Mouse (Mus musculus) adrenal gland, postnatal 14 days (tissue): ENCODE measurements around the gene Rarb. TPM values are rescaled to one million over a fixed set of nuclear protein-coding genes. Genes with fewer than 3 reads are reported as not detected.

Source experiments
- DNase-seq: peaks from one replicate; pipeline ENCODE4 v3.0.0; 2021; ENCODE audit warnings: mixed read lengths
- total RNA-seq: library from RNA; stranded (reverse); gene quantifications from 2 replicates; pipeline ENCODE4 v1.2.3, GENCODE M21; 2021

Rarb gene
- total RNA-seq, 1 experiment from 2014 or later = 15.2 TPM

DNA sequence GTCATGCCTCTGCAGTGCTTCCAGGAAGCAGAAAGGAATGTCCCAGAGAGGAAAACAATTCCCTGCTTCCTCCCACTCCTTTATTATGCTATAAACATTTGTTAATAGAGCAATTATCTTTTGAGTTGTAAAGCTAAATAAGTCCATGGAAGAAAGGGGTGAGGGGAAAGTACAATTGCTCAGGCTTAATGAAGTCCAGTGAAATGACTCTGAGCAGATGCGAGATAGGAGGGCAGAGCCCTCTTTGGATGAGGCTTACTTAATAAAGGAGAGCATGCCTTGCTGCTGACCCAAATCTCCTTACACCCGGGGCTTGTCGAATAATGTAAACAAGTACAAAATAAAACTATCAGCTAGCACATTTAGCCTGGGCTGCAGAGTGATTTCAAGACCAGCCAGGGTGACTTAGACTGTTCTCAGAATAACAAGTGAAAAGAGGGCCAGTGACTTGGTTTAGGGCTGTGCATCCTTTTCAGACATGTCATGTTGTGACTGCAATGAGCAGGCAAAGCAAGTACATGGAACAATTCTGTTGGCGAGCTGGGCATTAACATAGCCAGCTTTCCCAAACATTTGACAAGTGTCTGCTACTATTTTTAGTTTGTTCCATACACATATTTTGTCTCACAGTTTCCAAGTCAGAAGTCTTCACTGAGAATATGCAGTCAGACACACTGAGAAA, 83.5 kb downstream of the Rarb start:
- no peak for DNase-seq

DNA sequence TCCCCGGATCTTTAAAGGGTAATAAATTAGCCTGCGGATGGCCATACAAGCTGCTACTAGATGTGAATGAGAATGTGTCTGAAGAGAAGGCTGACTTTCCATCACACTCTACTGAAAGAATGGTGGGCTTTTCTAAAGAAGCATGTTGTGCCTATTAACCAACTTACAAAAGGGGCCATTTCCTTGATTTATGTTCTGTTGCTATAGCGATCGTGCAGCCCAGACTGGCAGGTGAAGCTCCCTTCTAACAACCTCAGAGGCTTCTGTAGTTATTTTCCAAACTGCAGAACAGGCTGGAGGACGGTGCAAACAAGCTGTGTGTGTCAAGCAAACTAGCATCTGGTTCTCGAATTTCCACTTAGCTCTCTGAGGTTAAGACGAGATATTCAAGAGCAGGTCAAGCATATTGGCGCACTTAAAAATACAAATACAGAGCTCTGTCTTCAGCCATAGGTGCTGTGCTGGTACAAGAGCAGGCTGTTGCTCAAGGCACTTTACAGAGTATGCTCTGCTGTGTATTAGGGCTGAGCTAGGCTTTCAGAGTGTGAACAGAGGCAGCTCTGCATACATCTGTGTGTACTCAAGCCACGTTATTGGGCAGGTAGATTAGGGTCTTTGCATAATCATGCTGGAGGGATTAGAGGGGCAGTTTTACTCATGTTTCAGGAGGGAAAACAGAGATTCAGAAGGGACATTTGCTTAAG, 85.2 kb downstream of the Rarb start:
- DNase-seq = no peak

GRCm38 (mm10) chr14:16732054-16732453, 86.9 kb downstream of the Rarb start:
- no peak for DNase-seq

GRCm38 (mm10) chr14:16728175-16728838, 90.6 kb downstream of the Rarb start:
- no peak for DNase-seq

DNA sequence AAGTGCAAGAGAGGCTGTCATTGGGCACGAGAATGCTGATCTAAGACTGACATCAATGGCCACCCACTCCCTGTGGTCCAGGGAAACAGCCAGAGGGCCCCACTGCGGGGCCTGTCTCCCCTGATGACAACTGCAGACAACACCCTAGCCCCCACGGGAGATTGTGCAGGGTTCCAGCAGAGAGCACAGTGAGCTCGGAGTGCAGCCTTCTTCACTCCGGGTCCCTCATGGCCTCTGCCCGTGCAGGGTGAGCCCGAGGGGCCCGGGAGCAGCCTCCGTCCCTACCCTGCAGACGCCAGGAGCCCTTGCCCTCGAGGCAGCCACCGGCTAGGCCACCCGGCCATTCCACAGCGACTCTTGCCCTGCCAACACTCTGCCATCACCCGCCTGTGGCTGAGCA, 95.0 kb downstream of the Rarb start:
- DNase-seq = no peak

DNA sequence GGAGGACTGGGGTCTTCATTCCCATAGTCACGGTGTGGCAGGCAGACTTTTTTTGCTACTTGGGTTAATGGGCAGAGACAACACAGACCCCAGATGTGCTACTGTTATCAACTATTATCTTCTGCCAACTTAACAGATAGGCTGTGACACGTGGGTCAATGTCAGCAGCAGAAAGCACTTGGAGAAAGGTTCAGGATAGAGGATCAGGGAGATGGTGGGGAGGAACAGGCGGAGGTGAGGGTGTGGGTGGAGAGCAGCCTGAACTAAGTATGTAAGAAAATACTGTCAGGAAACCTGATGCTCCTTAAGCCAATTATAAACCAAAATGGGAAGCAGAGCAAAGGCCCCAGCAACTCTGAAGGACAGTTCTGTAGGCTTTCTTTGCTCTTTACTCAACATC, 101.1 kb downstream of the Rarb start:
- no peak for DNase-seq

GRCm38 (mm10) chr14:16714344-16714955, 104.5 kb downstream of the Rarb start:
- DNase-seq = no peak

DNA sequence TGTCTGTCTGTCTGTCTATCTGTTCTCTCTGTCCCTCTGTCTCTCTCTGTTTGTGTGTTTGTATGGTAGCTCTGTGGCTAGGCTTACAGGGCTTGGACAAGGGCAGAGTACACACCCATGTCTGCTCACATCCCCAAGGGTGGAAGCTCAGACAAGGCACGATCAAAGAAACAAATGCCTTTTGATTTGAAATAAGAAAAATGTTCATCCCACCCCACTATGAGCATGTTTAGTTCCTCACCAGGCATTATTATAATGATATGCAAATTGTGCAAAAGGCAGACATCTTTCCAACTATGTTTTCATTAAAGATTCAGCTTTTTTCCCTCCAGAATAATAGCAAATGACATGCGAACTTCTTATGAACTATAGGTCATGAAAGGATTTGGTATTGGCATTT, 105.2 kb downstream of the Rarb start:
- no peak for DNase-seq

GRCm38 (mm10) chr14:16699228-16699627, 119.7 kb downstream of the Rarb start:
- no peak for DNase-seq

GRCm38 (mm10) chr14:16695453-16696120, 123.4 kb downstream of the Rarb start:
- peak; percentile 36 for DNase-seq

DNA sequence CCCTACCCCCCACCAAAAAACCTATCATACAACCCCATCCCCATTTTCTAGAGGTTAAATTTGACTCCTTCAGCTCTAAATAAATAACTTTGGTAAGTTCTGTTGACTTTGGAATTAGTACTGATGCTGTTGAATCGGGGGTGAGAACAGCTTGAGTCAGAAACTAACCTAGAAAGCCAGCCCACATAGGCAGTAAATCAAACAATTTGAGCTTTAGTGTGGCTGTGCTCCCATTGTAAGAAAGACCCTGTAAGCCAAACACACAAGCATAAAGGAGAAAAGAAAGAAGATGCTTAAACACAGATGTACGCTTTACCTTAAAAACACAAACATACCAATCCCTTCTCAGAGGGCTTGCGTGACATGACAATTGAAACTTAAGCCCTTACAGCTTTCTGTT, 140.6 kb downstream of the Rarb start:
- DNase-seq = no peak

DNA sequence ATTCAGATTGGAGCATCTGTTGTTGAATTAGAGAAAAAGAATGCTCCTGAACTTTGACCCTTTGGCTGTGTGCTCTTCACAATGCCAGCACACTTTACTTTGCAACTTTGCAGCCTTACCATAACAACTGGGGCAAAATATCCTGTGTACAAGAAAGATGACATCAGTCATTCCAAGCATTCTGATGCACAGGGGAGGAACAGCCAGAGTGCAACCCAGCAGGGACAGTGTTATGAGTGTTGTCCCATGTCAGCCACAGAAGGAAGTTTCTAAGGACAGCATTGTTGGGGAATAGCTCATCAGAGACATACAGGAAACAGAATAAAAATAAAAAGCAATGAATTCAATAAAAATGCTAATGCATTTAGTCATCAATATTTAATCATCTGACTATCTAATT, 141.9 kb downstream of the Rarb start:
- no peak for DNase-seq

GRCm38 (mm10) chr14:16670571-16670970, 148.4 kb downstream of the Rarb start:
- no peak for DNase-seq

DNA sequence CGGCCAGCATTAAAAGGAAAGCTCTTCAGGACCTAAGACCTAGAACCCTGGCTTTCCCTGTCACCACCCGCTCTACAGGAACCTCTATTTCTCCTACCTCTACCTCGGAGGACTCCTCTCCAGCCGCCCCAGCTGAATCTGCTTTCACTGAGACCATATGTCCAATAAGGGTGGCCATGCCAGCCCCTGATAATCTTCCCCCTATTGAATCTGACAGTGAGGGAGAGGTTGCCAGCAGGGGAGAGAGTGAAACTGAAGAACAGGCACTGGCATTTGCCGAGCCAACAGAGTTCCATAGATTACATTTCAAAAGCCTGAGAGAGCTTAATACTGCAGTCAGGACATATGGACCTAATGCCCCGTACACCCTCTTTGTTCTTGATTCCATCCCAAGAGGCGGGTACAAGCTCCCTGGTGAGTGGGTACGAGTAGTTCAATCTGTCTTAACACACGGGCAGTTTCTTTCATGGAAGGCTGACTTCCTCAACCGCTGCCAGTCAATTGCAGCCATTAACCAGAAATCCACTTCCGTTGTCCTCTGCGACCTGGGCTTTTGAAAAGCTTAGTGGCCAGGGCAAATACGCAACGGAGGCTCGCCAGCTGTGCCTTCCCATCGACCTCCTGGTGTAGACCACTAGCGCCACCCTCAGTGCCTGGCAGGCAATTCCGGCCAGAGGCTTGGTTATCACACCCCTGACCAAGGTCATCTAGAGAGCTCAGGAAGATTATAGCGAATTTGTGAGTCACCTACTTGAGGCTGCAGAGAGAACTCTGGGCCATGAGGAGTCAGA, 179.6 kb downstream of the Rarb start:
- DNase-seq = no peak

- DNase-seq = no peak
Measured at GRCm38 (mm10) chr14:16613975-16614374, 205.0 kb downstream of the Rarb start.

GRCm38 (mm10) chr14:16605480-16605879, 213.5 kb downstream of the Rarb start:
- no peak for DNase-seq

DNA sequence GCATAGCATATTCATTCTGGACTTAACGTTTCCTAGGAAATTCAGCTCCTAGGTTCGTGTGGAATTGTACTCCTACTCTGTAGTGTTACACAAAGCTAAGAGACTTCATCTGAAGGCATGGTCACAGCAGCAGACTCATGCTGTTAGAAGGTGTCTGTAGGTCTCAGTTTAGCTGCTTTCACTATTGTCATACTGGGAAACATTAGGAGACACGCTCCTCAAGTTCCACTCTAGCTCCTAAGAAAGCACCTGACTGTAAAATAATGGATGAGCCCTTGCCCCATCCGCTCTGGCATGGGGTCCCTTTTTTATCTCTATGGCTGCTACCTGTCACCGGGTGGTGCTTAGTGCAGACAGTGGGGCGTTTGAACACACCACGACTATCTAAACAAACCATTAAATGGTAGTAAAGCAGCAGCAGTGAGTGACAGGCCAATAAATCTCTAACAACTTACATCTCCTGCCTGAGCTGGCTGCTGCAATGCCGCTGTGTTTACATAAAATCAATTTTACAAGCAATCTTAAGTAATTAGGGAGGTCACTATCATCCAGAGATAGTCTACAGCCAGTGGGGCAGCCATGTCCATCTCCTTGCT, 214.4 kb downstream of the Rarb start:
- DNase-seq = no peak

DNA sequence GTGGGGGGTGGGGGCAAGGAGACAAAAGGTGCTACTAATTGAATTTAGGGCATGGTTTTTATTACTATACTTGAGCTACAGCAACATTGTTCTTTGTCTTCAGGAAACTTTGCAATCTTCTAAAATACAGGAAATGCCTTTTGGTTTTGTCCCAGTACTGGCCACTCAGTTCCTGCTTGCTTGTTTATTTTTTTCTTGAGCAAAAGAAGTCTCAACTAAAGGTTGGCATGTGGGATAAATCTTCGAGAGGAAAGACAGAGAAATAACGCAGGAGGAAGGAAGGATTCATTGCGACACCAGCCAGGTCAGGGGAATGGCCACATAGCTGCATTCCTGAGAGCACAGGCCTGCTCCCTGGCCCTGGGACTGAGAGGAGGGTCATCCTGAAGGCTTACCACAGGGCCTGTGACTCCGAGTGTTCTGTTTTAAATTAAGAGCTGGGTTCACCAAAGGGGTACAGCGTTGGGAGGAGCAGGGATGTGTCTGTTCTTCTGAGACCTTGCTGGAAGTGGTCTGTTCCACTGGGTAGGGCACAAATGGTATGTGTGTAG, 215.8 kb downstream of the Rarb start:
- DNase-seq = peak; percentile 40

DNA sequence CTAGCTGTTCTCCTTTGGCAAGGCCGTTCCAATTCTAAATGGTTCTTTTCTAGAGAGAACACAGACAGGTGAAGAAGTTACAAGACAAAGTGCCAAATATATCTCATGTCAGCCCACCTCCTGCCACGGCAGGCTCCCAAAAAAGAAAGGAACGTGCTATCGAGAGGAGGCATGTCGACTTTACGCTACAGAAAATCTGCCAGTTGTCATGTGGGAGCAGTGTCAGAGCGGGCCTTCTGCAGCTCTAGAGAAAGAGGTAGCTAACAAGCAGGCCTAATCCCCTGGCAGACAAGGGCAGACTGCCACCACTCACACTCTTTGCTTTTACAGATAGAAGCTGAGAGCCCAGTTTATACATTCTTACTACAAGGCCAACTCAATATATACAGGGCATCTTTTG, 219.7 kb downstream of the Rarb start:
- no peak for DNase-seq

DNA sequence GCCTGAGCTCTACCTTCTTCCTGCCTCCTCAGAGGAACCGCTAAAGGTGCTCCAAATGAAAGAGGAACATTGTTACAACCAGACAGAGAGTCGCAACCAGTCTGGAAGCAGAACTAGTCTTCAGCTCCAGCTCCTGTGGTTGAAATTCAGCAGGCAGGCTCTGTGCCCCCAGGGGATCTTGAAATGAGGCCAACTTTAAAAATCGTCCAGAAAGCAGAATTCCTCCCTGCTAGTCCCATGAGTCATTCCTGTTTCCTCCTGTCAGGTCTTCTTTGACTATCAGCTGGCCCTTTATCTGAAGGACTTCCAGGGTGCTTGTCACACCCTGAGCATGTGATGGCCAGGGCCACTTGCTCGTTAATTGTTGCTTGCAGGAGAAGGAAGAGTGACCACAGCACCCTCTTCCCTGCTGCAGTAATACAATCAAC, 220.9 kb downstream of the Rarb start:
- peak; percentile 50 for DNase-seq

- DNase-seq = no peak
Measured at GRCm38 (mm10) chr14:16589139-16589538, 229.8 kb downstream of the Rarb start.
